Mouse (Mus musculus) stomach, embryonic 15.5 days (tissue): ENCODE results near the gene Tnni3. TPM values are rescaled to one million over a fixed set of nuclear protein-coding genes. Genes with fewer than 3 reads are reported as not detected.

ENCODE experiments used
- polyA plus RNA-seq: library from polyadenylated mRNA; unstranded; fragments of >200 nt; fragmentation: Nextera tagmentation; extraction: Ambion mirVana; gene quantifications from 2 replicates; pipeline ENCODE4 v1.2.1, GENCODE M21; 2015

Gene Tnni3
- polyA plus RNA-seq, 1 experiment from 2014 or later = 6.4 TPM

Other genes with a start within 250 kb of the Tnni3 start
- 0.12 TPM in 1 of 2 replicates, not detected in the other for gene Ncr1, start 186.5 kb downstream of the Tnni3 start, polyA plus RNA-seq
- gene Gp6, start 126.5 kb downstream of the Tnni3 start, polyA plus RNA-seq = 0.22 TPM in 1 of 2 replicates, not detected in the other
- gene Rdh13, start 78.6 kb downstream of the Tnni3 start, polyA plus RNA-seq = 27.2 and 27.7 TPM in 2 replicates
- 10.0 and 11.1 TPM in 2 replicates for gene Eps8l1, start 63.6 kb downstream of the Tnni3 start, polyA plus RNA-seq
- gene Ppp1r12c, start 22.5 kb downstream of the Tnni3 start, polyA plus RNA-seq = 51.7 and 53.6 TPM in 2 replicates
- gene Tnnt1, start 7.8 kb downstream of the Tnni3 start, polyA plus RNA-seq = 25.5 and 33.1 TPM in 2 replicates
- gene Dnaaf3, start 8.2 kb upstream of the Tnni3 start, polyA plus RNA-seq = 1.3 and 1.7 TPM in 2 replicates
- gene Syt5, start 23.3 kb upstream of the Tnni3 start, polyA plus RNA-seq = 7.4 and 7.9 TPM in 2 replicates
- 0.80 and 0.89 TPM in 2 replicates for gene Ptprh, start 79.8 kb upstream of the Tnni3 start, polyA plus RNA-seq
- 2.4 and 4.8 TPM in 2 replicates for gene Tmem86b, start 107.2 kb upstream of the Tnni3 start, polyA plus RNA-seq
- 8.5 and 9.0 TPM in 2 replicates for gene Ppp6r1, start 134.8 kb upstream of the Tnni3 start, polyA plus RNA-seq
- gene Hspbp1, start 160.8 kb upstream of the Tnni3 start, polyA plus RNA-seq = 83.5 and 94.5 TPM in 2 replicates
- 0.94 and 1.3 TPM in 2 replicates for gene Brsk1, start 166.4 kb upstream of the Tnni3 start, polyA plus RNA-seq
- 0.85 and 0.88 TPM in 2 replicates for gene Tmem150b, start 201.0 kb upstream of the Tnni3 start, polyA plus RNA-seq
- gene Kmt5c, start 215.9 kb upstream of the Tnni3 start, polyA plus RNA-seq = 57.2 and 61.4 TPM in 2 replicates
- 66.3 and 70.7 TPM in 2 replicates for gene Cox6b2, start 228.9 kb upstream of the Tnni3 start, polyA plus RNA-seq
- gene Fam71e2, start 247.1 kb upstream of the Tnni3 start, polyA plus RNA-seq = not detected in 2 replicates